Mouse (Mus musculus) adrenal gland, postnatal 0 days (tissue): ENCODE measurements around the gene Serpinb9c. TPM values are rescaled to one million over a fixed set of nuclear protein-coding genes. Genes with fewer than 3 reads are reported as not detected.

ENCODE experiments used
- polyA plus RNA-seq: library from polyadenylated mRNA; unstranded; fragments of >200 nt; fragmentation: Nextera tagmentation; extraction: Ambion mirVana; gene quantifications from 2 replicates; pipeline ENCODE4 v1.2.1, GENCODE M21; 2015

Serpinb9c gene
- polyA plus RNA-seq: 0.10 TPM in 1 of 2 replicates, not detected in the other

GRCm38 (mm10) chr13:33159642-33160041 lies at the start of gene Serpinb9c:
TSS of gene Serpinb9c (minus strand) at chr13:33159742.

GRCm38 (mm10) chr13:33192659-33193058 lies 33.1 kb upstream of the Serpinb9c start, which contains the start of gene Serpinb9d:
TSS of gene Serpinb9d (plus strand) at chr13:33192959.

Other genes starting within 250 kb of the Serpinb9c start
- gene Serpinb6b, start 194.5 kb downstream of the Serpinb9c start, polyA plus RNA-seq: 50.7 and 72.7 TPM in 2 replicates
- 12.1 and 15.6 TPM in 2 replicates for gene Serpinb9, start 156.5 kb downstream of the Serpinb9c start, polyA plus RNA-seq
- 0.13 and 0.47 TPM in 2 replicates for gene Serpinb9b, start 132.3 kb downstream of the Serpinb9c start, polyA plus RNA-seq
- 0.92 and 1.1 TPM in 2 replicates for gene Serpinb1b, start 81.2 kb downstream of the Serpinb9c start, polyA plus RNA-seq
- not detected in 2 replicates for gene Serpinb9d, start 33.2 kb upstream of the Serpinb9c start, polyA plus RNA-seq
- not detected in 2 replicates for gene Serpinb9e, start 89.9 kb upstream of the Serpinb9c start, polyA plus RNA-seq
- not detected in 2 replicates for gene Serpinb9f, start 164.3 kb upstream of the Serpinb9c start, polyA plus RNA-seq
- not detected in 2 replicates for gene Gm11397, start 236.0 kb upstream of the Serpinb9c start, polyA plus RNA-seq